Mouse (Mus musculus): ENCODE measurements around the gene Ciao2b.

DNA sequence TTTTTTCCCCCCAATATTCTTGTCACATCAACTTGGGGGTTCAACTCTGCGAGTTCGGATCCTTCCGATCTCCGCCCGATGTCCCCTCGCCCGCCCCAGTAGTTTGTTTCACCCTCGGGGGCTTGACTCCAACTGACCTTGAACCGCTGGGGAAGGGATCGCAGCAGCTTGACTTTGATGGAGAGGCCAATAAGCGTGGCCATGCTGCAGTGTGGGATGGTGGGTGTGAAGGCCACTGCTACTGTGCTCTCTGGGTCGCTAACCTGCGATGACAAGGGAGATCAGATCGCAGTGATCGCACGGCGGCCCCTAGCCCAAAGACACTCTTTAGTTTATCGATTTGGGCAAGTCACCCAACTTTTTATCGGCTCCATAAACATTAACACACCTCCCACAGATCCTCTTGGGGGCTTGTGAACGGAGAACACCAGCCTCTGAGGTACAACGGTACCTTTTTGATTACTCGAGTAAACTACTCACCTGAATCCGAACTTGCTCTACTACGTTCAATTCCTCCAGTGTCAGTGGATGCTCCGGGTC is 864 bp downstream of the Ciao2b start:
- TF ChIP-seq CTCF (IDR thresholded peaks at IDR 0.05; ENCODE audit: control insufficient read depth, insufficient read depth, insufficient read length) (no peak), FOSL1 (IDR thresholded peaks at IDR 0.05; ENCODE audit: insufficient read depth, low read length, poor library complexity, severe bottlenecking) (no peak), MYOD1 (IDR thresholded peaks at IDR 0.05; ENCODE audit: control insufficient read depth, insufficient read length, low read depth) (no peak)
